Mouse (Mus musculus) forebrain, embryonic 10.5 days (tissue): ENCODE data around the gene Eif4b. TPM values are rescaled to one million over a fixed set of nuclear protein-coding genes. Genes with fewer than 3 reads are reported as not detected.

Source experiments
- DNase-seq: peaks from one replicate; pipeline ENCODE4 v3.0.0-alpha.2; 2017; ENCODE audit warnings: low spot score; ENCODE audit errors: extremely low spot score
- H3K27ac ChIP-seq: fragments of 300-500 bp; sonication (generic); 2 replicates; pipeline ENCODE4 v1.5.1; 2016; ENCODE audit warnings: mild to moderate bottlenecking
- H3K27me3 ChIP-seq: fragments of 300-500 bp; sonication (generic); 2 replicates; pipeline ENCODE4 v1.6.1; 2016; ENCODE audit warnings: mild to moderate bottlenecking; ENCODE audit not compliant: poor library complexity, severe bottlenecking
- H3K36me3 ChIP-seq: fragments of 300-500 bp; sonication (generic); replicated peaks from 2 replicates; pipeline ENCODE4 v1.6.1; 2016; ENCODE audit warnings: mild to moderate bottlenecking, moderate library complexity
- H3K4me1 ChIP-seq: fragments of 300-500 bp; sonication (generic); 2 replicates; pipeline ENCODE4 v1.6.1; 2016
- H3K4me3 ChIP-seq: fragments of 300-500 bp; sonication (generic); 2 replicates; pipeline ENCODE4 v1.5.1; 2016; ENCODE audit warnings: mild to moderate bottlenecking, moderate library complexity
- H3K9me3 ChIP-seq: fragments of 300-500 bp; sonication (generic); 2 replicates; pipeline ENCODE4 v1.6.1; 2016; ENCODE audit warnings: mild to moderate bottlenecking, moderate library complexity
- WGBS: fragments of 180-500 bp; shearing (Covaris S2); methylation state at CpG from one replicate; pipeline ENCODE4 v1.1.7; 2016; 5-methylcytosine and 5-hydroxymethylcytosine counted together
- polyA plus RNA-seq: library from polyadenylated mRNA; unstranded; fragments of >200 nt; fragmentation: Nextera tagmentation; extraction: Ambion mirVana; gene quantifications from 2 replicates; pipeline ENCODE4 v1.2.1, GENCODE M21; 2016

Gene Eif4b
- polyA plus RNA-seq, 1 experiment from 2014 or later = 140 TPM

DNA sequence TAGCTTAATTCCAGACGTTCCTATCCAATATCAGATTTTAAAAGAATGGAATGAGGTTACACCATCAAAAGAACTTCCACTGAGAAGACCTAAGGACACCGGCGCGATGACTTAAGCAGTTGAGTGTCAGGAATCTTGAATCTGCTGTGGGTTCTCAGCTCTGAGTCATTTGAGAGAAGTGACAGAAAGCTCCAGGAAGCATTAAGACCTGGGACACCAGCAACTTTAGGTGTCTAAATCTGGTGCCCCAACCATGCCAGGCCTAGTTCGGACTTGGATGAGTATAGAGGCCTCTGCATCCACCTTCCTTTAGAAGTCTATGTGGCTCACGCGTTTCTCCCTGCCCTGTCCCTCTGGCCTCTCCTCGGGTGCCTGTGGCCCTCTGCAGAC is 26.2 kb downstream of the Eif4b start:
- Histone ChIP-seq H3K4me3 (peak overlapping the region; percentile 62), H3K9me3 (no peaks in the 10 kb centered on the region), H3K27ac (peak overlapping the region; percentile 88), H3K4me1 (peaks cover 77% of the 10 kb centered on the region), H3K36me3 (peaks cover 40% of the 10 kb centered on the region), H3K27me3 (peaks cover 58% of the 10 kb centered on the region)
- no peak for DNase-seq
- WGBS = 19% methylated on average over 8 of the region's 8 CpGs

DNA sequence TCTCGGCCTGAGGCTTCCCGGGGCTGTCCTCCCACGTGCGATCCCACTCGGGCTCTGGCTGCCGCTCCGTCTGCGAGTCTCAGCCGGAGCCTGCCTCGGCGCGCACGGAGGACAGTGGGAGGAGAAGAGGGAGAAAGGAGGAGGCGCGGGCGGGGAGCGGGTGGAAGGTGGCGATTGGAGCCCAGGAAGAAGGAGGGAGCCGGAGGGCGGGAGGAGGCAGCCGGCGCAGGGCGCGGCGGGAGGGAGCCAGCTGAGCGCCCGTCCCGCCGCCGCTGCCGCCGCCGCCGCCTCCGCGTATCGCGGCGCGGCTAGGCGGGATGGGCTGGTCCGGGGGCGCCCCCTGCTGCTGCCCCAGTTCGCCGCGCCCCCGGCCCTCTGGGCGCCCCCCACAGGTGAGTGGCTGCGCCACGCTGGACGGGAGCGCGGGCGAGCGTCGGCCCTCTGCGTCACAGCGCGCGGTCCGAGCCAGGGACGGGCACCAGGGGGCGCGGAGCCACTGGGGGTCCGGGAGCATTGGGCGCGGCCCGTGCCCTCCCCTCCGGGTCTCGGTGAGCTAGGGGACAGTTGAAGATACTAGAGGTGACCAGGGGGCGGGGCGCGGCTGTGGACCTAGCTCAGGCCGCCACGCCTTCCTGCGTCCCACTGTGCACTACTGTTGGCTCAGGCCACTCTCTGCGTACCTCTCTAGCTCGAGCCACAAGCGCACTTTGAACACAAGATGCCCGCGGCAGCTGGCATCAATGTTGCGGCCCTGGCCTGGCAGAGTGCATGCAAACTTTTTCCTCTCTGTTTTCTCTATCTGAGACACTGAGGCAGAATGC is 26.8 kb downstream of the Eif4b start, which contains the start of gene Tns2:
TSS of gene Tns2 (plus strand) at position 253 of the 821 bp plus-strand sequence.
- Histone ChIP-seq H3K27me3 (peaks cover 64% of the 10 kb centered on the region), H3K4me3 (peak within 1 kb of the TSS; percentile 62), H3K36me3 (peaks cover 34% of the 10 kb centered on the region), H3K9me3 (no peaks in the 10 kb centered on the region), H3K27ac (peak within 1 kb of the TSS; percentile 88), H3K4me1 (peaks cover 83% of the 10 kb centered on the region)
- peak; percentile 72 for DNase-seq
- under 1% methylated on average over 79 of the region's 82 CpGs for WGBS

DNA sequence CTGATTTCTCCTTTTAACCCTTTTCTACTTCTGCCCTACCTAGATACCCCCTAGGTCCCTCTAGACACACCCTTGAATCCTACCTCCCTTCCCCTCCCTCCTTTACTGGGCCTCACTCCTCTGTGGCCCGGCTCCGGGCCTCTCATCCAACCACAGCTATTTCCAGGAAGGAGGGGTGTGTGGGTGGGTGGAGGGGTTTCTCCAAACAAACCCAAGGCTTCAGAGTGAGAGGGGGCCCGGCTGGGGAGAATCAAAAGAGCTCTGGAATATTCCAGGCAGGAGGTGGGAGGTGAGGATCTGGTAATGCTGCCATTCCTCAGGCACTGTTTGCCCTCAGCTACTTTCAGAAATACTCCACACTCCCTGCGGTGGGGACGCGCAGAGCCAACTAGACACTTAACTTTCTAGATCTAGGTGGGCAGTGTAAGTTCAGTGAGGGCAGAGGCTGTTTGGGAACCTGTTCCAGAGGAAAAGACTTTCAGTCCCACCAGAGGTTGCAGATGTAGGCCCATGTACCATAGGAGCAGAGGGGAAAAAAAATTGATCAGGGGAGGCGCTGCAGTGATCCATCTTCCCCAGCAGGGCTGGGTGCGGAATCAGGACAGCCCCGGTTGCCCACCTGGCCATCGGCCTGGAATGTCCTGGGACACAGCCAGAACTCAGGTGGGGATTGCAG is 27.6 kb downstream of the Eif4b start:
- no peak for DNase-seq
- H3K9me3 ChIP-seq = no peaks in the 10 kb centered on the region
- peaks cover 71% of the 10 kb centered on the region for H3K27me3 ChIP-seq
- peak overlapping the region; percentile 62 for H3K4me3 ChIP-seq
- H3K27ac ChIP-seq = peak overlapping the region; percentile 88
- WGBS = 25% methylated on average over 10 of the region's 10 CpGs
- H3K4me1 ChIP-seq = peaks cover 91% of the 10 kb centered on the region
- H3K36me3 ChIP-seq = peaks cover 26% of the 10 kb centered on the region

DNA sequence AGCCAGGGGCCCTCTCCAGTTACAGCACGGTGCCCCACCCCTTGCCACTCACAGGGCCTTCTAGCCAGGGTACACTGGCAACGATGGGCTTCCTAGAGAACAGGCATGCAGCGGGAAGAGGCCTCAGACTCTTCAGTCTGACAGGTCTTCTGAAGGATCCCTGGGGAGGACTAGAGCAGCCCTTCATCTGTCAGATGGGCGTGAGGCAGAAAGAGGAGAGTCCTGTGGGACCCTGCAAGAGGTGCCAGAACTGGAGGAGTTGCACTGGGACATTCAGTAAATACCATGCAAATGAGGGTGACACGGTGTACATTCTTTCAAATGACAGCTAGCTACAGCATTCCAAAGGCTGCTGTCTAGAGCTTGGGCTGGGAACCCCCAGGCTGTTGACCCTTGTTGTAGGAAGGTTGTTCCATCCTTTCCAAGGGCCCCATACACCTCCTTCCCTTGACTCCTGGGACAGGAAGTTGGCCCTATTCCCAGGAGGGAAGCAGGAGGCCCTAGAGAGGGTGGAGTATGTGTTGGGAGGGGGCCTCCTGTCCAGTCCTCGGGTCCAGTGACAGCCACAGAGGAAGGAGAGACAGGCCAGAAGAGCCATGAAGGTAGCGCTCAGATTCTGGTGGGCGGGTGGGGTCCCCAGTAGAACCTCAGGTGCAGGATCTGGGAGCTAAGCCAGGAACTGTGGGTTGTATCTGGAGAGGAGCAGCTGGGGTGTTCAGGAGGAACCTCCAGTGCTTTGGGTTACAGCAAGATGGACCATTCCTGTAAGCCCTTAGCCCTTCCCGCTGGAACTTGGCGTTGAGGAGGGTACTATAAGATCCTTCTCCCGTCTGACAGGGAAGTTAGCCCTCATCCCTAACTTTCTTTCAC is 28.3 kb downstream of the Eif4b start:
- H3K4me3 ChIP-seq = peak overlapping the region; percentile 62
- H3K36me3 ChIP-seq = peaks cover 18% of the 10 kb centered on the region
- no peaks in the 10 kb centered on the region for H3K9me3 ChIP-seq
- DNase-seq = no peak
- peaks cover 79% of the 10 kb centered on the region for H3K27me3 ChIP-seq
- H3K4me1 ChIP-seq = peaks cover 99% of the 10 kb centered on the region
- WGBS = 32% methylated on average over 11 of the region's 11 CpGs
- peak overlapping the region; percentile 88 for H3K27ac ChIP-seq

DNA sequence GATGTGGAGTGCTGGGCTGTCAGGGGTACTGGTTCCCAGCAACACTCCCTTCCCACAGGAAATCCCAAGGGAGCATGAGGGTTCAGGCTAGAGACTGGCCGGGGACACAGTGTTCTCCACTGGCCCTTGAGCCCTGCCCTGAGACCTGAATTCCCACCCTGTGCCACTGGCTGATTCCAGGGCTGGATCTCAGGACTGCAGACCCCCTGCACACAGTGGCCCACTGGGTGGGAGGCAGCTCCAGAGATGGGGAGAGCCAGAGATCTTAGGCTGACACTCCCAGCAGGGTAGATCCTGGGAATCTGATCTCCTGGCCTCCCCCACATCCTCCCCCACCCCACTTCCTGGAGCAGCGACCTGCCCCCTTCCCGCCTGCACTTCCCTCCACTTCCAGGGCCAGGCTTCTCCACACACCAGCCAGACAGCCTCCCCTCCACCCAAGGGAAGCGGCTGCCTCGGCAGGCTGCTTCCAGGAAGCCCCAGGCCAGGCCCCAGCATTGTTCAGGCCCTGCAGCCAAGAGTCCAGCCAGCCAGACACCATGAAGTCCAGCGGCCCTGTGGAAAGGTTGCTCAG is 29.1 kb downstream of the Eif4b start:
- H3K4me3 ChIP-seq = peak overlapping the region; percentile 42
- peaks cover 11% of the 10 kb centered on the region for H3K36me3 ChIP-seq
- no peak for DNase-seq

DNA sequence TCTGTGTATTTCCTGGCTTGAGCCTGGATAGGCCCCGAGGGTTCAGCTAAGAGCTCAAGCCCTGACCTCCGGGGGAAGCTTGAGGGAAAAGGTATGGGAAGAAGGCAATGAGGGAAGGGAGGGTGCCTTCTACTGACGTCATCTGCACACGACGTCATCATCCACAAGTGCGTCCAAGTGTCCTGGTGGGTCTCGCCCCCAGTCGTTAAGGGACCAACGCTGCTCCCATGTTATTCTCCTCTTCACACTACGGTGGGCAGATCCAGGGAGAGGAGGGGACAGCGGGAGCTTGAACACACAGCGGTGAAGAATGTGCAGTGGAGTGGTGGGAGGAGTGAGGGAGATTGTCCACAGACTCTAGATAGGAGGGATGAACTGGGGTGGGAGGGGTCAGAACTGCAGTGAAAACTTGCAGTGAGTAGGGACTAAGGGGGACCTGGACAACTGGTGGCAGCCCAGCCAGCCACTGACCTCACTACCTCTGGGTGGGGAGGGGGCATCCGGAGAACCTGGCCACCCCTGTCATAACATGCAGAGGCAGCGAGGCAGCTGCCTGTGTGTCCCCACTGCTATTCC is 29.9 kb downstream of the Eif4b start:
- no peak for DNase-seq
- Histone ChIP-seq H3K9me3 (no peaks in the 10 kb centered on the region), H3K27ac (peak overlapping the region; percentile 88), H3K4me1 (peaks cover 100% of the 10 kb centered on the region), H3K27me3 (peaks cover 90% of the 10 kb centered on the region), H3K36me3 (peaks cover 3% of the 10 kb centered on the region), H3K4me3 (peak overlapping the region; percentile 42)
- 5% methylated on average over 14 of the region's 14 CpGs for WGBS

More for the DNA sequence above, 29.1 kb downstream of the Eif4b start:
- H3K27me3 ChIP-seq = peaks cover 86% of the 10 kb centered on the region
- no peaks in the 10 kb centered on the region for H3K9me3 ChIP-seq
- H3K4me1 ChIP-seq = peaks cover 100% of the 10 kb centered on the region
- WGBS = 12% methylated on average over 6 of the region's 6 CpGs
- peak overlapping the region; percentile 88 for H3K27ac ChIP-seq

DNA sequence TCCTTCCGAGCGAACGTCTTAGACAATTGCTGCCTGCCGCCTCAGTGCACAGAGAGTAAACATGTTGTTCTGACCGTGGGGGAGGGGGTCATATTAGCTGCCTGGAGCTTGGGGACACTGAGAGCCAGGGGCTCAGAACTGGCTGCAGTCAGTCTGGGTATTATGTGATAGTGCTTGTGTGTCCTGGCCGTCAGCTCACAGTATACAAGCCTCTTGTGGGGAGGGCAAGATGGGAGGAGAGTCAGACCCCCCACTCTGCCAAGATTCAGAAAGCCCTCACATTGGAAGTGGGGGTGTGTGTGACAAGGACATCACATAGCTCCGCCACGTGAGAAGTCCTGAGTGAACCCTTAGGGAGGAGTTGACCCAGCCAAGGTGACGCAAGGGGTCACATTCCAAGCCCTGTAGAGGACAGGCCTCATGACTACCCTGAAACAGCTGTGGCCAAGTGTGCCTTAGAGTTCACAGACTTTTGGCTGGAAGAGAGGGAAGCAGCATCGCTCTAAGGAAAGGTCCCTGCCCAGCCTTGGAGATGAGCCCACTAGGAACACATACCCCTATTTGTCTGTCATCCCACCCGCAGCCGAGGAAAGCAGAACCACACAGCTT is 30.5 kb downstream of the Eif4b start:
- Histone ChIP-seq H3K4me3 (peak overlapping the region; percentile 42), H3K9me3 (no peaks in the 10 kb centered on the region), H3K27ac (peak overlapping the region; percentile 88), H3K27me3 (peaks cover 88% of the 10 kb centered on the region), H3K4me1 (peaks cover 99% of the 10 kb centered on the region), H3K36me3 (no peaks in the 10 kb centered on the region; the same call in 1 of the 2 replicates)
- DNase-seq = no peak
- 21% methylated on average over 12 of the region's 12 CpGs for WGBS

DNA sequence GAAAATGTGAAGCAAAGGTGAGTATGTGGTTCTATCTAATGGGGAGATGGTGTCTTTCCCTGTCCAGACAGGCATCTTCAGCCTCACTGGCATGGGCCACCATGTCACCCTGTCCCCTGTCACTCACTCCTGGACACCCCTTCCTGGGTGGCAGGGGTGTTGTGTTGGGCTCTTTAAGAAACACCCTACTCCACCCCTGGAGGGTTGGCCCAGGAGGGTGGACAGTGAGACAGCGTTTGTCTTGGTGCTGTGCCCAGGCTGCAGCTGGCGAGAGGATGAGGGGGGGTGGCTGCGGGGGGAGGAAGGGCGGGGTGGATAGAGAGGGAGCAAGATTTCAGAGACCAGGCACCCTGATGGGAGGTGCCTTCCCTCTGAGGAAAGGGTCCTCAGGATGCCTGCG is 31.8 kb downstream of the Eif4b start:
- peaks cover 3% of the 10 kb centered on the region; the same call in 1 of the 2 replicates for H3K36me3 ChIP-seq
- peaks cover 91% of the 10 kb centered on the region for H3K4me1 ChIP-seq
- no peak for DNase-seq
- H3K27me3 ChIP-seq = peaks cover 82% of the 10 kb centered on the region
- H3K9me3 ChIP-seq = no peaks in the 10 kb centered on the region
- no peak overlapping the region for H3K4me3 ChIP-seq
- no peak overlapping the region for H3K27ac ChIP-seq
- WGBS = 64% methylated on average over 5 of the region's 5 CpGs

DNA sequence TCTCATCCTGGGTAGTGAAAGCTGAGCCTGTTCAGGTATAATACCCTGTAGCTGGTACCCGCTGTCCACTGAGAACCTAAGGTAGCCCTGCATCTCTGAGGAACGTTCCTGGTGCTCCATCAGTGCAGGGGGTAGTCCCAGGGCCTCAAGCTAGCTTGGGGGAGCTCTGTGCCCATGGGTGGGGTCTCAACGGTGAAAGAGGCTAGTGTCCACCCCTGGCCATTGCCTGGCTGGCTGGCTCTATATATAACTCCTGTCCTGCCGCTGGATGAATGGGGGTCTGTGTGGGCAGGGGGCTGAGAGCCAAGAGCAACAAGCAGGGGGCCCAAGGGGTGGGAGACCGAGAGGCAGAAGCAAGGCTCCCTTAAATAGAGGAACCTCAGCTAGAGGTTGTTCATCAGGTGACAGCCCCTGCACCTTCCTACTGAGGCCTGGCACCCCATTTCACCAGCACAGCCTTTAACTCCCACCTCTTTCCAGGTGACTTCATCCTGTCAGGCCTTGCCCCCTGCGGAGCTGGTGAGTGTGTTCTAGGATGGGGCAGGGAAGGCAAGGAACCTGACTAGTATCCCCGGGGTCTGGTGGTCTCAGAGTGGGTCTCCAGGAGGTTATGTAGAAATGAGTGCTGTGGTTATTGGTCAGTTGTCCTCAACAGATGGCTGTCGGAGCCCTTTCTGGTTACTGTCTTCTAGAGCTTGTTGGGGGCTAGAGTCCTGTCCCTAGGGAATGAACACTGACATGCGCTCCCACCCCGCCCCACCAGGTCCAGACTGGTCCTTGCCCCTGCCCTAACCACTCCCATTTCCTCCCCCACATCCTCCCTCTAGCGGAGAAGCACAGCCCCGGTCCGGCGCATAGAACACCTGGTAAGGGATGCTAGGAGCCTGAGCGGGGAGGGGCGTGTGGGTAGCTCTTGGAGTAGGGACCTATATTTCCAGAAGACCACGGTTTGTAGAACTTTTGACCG is 32.5 kb downstream of the Eif4b start:
- H3K27ac ChIP-seq = no peak overlapping the region
- 28% methylated on average over 18 of the region's 18 CpGs for WGBS
- H3K4me3 ChIP-seq = peak overlapping the region; percentile 48
- no peaks in the 10 kb centered on the region for H3K9me3 ChIP-seq
- H3K27me3 ChIP-seq = peaks cover 77% of the 10 kb centered on the region
- peaks cover 8% of the 10 kb centered on the region for H3K36me3 ChIP-seq
- DNase-seq = no peak
- peaks cover 84% of the 10 kb centered on the region for H3K4me1 ChIP-seq

DNA sequence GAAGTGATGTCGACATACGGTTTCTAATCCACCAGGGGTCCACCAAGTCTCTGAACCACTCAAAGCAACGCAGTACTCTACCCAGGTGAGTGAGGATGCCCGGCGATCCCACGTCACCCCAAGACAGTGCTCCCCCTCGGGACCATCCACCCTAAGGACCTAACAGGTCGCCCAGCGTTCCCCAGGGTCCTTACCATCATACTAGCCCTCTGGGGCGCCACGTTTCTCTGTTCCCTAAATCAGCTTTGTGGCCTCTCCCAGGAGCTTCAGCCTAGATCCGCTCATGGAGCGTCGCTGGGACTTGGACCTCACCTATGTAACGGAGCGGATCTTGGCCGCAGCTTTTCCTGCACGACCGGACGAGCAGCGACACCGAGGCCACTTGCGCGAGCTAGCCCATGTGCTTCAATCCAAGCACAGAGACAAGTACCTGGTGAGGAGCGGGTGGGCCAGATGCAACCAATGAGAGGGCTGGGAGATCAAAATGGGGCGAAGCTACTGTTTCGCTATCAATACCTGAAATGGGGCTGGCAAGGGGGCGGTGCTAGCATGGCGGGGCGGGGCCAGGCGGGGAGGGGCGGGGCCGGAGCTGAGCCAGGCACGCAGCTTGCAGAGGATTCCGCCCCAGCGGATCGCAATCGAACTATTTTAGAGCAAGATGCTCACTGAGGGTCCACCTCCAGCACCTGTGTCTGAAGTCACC is 33.3 kb downstream of the Eif4b start:
- Histone ChIP-seq H3K4me1 (peaks cover 76% of the 10 kb centered on the region), H3K27ac (no peak overlapping the region), H3K9me3 (no peaks in the 10 kb centered on the region), H3K36me3 (peaks cover 17% of the 10 kb centered on the region), H3K4me3 (peak overlapping the region; percentile 48), H3K27me3 (peaks cover 69% of the 10 kb centered on the region)
- 7% methylated on average over 38 of the region's 38 CpGs for WGBS
- no peak for DNase-seq
